Mouse (Mus musculus): ENCODE data around the gene Gm26920.

The Gm26920 gene

GRCm38 (mm10) chr7:30050882-30051548 lies 39.2 kb downstream of the Gm26920 start, which contains the start of gene Zfp14:
Gene Zfp14 (minus strand): TSS chr7:30051380.
- DNase-seq = peak; percentile 90

- no peak for DNase-seq
Measured at GRCm38 (mm10) chr7:30048126-30048525, 42.1 kb downstream of the Gm26920 start.

GRCm38 (mm10) chr7:30044354-30044753 lies 45.9 kb downstream of the Gm26920 start:
- no peak for DNase-seq

- no peak for DNase-seq
Measured at GRCm38 (mm10) chr7:30034331-30034730, 55.9 kb downstream of the Gm26920 start.

- no peak for DNase-seq
Measured at GRCm38 (mm10) chr7:30031379-30031778, 58.8 kb downstream of the Gm26920 start.

- no peak for DNase-seq
Measured at GRCm38 (mm10) chr7:30030677-30031076, 59.5 kb downstream of the Gm26920 start.

- no peak for DNase-seq
Measured at GRCm38 (mm10) chr7:30028572-30028971, 61.6 kb downstream of the Gm26920 start.

- DNase-seq = no peak
Measured at GRCm38 (mm10) chr7:30027331-30027730, 62.9 kb downstream of the Gm26920 start.

- no peak for DNase-seq
Measured at GRCm38 (mm10) chr7:30025358-30025757, 64.9 kb downstream of the Gm26920 start.

GRCm38 (mm10) chr7:30023800-30024199 lies 66.4 kb downstream of the Gm26920 start:
- no peak for DNase-seq

- no peak for DNase-seq
Measured at GRCm38 (mm10) chr7:30023324-30023723, 66.9 kb downstream of the Gm26920 start.

- DNase-seq = no peak
Measured at GRCm38 (mm10) chr7:30019543-30019942, 70.7 kb downstream of the Gm26920 start.

- DNase-seq = no peak
Measured at GRCm38 (mm10) chr7:30017226-30017625, 73.0 kb downstream of the Gm26920 start.

GRCm38 (mm10) chr7:30012956-30013363 lies 77.2 kb downstream of the Gm26920 start:
- DNase-seq = no peak

- no peak for DNase-seq
Measured at GRCm38 (mm10) chr7:30010551-30011195, 79.5 kb downstream of the Gm26920 start.

- DNase-seq = no peak
Measured at GRCm38 (mm10) chr7:30009321-30010085, 80.7 kb downstream of the Gm26920 start.

GRCm38 (mm10) chr7:30008020-30008690 lies 82.1 kb downstream of the Gm26920 start:
- no peak for DNase-seq

GRCm38 (mm10) chr7:30007601-30008000 lies 82.6 kb downstream of the Gm26920 start:
- DNase-seq = no peak

Data from liver (tissue).